Mouse (Mus musculus): ENCODE measurements around the gene Mab21l3.
"Not testable (repeated sequence)": the region's sequence is repeated elsewhere in the genome, so short reads cannot be mapped to it uniquely, and the experiment has no call there.

Gene Mab21l3

GRCm38 (mm10) chr3:101836971-101837370, 11.8 kb downstream of the Mab21l3 start:
- DNase-seq, result no peak

- no peak for DNase-seq
Observed at GRCm38 (mm10) chr3:101836532-101836931, 12.2 kb downstream of the Mab21l3 start.

GRCm38 (mm10) chr3:101836045-101836444, 12.7 kb downstream of the Mab21l3 start:
- DNase-seq, result peak; percentile 85 to 86

DNA sequence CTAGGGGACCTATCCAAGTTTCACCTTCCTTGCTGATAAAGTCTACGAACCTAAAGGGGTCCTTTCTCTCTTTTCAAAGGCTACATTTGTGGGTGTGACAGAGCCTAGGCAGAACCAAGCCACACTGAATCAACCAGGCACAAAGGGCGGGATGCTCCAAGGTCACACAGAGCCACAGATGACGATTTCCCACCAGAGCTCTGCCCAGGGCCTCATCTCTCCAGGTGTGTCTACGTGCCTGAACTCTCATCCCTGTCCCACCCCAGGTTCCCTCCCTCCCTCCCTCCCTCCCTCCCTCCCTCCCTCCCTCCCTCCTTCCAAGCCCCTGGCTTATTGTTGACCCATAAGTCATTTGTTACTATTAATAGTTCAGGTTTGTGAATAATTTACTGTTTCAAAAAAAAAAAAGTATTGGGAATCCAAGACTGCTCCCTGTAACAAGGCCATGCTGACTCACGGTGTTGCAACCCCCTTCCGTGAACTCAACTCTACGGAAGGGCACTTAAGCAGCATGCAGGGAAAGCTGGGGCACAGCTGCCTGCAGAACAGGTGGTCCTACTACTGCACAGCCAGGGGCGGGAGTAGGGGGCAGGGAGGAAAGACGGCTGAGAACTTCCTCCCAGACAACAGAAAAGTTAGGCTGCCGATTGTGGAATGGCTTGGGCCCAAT, 17.4 kb downstream of the Mab21l3 start:
- peak; percentile 57 to 70 for DNase-seq

DNA sequence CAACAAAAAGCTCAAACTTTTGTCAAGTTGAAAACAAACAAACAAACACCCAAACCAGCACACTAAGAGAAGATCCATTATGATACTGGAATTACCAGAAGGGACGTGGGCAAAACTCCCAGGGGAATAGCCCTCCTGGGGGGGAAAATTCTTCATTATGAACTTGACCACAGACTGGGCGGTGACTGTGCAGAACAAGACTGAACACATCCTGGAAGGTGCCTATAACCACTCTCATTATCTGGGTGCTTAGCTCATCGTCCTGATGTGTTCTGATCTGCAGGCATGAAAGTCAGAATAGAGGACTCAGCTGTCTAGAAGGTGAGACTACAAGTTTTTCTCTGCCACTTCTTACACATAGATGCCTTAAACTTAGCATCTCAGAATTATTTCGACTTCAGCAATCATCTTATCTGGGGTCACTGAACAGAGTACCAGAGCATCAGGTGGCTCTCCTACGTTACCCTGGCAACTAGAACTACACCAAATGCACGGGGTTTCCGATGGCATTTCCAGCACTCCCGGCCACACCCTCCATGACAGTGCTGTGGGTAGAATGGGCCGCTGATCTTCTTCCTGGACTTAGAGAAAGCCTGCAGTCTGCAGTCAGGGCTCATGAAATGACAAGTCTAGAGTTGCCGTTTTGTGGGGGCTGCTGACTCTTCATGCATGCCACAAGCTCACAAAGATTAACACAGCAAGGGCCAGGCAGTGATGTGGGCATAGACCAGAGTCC, 18.7 kb downstream of the Mab21l3 start:
- DNase-seq, result no peak

- no peak for DNase-seq
Observed at GRCm38 (mm10) chr3:101828595-101828994, 20.2 kb downstream of the Mab21l3 start.

GRCm38 (mm10) chr3:101827220-101827715, 21.5 kb downstream of the Mab21l3 start:
- DNase-seq, result no peak

DNA sequence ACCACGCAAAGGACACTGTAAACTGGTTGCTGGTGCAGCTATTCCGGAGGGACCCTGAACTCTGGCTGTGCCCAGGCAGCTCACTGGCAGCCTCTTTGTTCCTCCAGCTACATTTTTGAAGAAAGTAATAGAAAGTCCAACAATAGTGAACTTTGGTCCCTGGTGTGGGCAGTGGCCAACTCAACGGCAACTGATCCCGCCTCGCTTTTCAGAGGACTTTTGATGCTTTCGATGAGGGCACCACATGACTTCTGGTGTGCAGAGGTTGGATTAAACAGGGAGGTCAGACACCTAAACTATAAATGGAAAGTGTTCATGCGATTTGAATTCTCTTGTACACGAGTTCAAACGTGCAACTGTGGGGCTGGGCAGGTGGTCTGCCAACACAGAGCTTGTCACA, 24.4 kb downstream of the Mab21l3 start:
- DNase-seq, result no peak

DNA sequence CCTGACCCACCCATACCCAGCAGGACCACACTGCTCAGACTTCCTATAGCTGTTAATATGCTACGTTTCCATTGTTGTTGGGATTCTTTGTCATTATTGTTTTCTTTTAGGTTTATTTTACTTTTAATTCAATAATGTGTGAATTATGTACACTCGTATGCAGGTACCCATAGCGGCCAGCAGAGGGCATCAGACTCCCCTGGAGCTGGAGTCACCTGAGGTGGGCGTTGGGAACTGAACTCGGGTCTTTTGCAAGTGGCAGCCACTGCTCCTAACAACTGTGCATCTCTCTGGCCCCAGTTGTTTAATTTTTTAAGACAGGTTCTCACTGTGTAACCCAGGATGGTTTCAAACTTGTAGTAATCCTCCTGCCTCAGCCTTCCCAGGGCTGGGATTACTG, 26.7 kb downstream of the Mab21l3 start:
- DNase-seq, result no peak

DNA sequence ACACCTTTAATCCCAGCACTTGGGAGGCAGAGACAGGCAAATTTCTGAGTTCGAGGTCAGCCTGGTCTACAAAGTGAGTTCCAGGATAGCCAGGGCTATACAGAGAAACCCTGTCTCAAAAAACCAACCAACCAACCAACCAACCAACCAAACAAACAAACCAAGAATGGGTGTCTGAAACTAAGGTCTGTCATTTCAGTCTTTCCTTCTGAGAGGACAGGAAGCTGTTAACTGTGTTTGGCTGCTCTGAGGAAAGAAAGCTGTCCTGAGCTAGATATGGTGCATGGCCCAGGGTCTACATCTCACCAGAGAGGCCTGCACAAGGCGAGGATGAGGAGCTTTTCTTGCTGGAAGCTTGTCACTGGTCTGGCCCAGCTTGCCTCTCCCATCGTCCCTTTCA, 28.1 kb downstream of the Mab21l3 start:
- DNase-seq, result not testable (repeated sequence)

DNA sequence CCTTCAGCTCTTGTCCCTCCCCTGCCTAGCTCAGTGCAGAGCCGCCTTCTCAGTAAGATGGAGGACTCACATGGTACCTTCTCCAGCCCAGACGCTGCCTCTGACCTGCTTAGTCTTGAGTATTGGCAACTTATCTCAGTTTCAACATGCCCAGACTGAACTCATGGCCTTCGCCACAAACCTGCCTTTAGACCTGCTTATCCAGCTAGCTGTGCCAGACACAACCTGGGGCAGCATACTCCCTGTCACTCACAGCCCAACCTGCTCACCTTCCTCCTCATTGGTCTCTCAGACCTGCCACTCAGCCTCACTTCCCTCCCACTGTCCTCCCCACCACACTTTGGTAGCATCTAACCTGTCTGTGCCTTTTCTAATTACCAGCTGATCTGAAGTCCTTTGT, 32.8 kb downstream of the Mab21l3 start:
- DNase-seq, result no peak

DNA sequence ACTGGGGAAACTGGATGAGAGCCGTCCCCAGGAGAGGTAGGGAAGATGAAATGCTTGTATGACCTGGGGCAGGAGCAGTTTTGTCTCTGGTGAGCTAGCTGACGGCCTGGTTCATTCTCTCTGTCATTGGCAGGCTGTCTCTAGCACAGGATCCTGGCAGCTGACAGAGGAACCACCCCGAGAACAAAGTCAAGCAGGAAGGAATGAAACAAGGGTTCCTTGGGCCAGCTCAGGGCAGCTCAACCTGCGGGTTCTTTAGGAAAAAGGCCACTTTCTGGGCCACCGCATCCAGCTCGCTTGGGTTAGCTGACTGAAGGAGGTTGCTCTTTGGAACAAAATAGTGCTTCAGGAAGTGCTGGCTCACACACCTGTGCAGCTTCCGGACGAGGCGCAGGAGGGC, 34.0 kb downstream of the Mab21l3 start:
- no peak for DNase-seq

DNA sequence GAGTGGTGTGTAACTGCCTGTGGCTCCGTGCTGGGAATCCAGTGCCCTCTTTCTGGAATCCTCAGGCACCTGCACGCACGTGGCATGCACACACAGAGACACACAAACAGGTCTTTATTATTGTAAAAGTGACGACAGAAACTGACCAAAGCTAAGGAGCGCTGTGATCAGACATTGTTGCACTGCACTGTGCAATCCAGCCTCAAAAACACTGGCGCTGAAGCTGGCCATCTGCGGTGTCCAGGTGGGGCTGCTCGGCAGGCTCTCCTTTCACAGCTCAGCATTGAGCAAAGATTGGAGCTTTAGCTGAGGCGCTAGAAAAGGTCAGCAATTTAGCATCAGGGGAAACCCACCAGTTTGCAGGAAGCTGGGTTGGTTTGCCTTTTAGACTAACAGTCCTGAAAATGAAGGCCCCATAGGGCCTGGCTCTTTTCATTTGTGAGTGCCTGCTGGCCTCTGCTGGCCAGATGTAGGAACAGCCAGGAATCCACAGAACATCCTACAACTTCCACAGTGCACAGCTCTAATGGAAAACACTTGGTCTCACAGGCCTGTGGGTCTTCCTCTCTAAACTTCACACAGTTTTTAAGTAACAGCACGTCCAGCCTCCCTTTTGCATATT, 36.3 kb downstream of the Mab21l3 start:
- DNase-seq, result peak; percentile 41 to 62

DNA sequence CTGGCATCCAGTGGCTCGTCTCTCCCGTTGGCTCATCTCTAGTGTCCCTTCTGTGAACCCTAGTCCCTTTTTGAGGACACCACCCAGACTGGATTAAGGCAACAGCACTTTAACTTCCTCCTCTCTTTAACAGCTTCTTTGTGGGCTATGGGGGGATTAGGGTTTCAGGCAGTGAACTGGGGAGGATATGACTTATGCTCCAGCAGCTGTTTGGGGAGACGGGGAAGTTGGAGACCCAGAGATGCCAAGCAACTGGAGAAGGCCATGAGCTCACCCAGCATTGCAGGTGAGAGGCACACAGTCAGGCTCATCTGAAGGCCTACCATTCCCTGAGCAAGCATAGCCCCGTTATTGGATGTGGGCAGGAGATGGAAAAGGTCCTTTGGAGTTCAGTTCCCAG, 36.8 kb downstream of the Mab21l3 start:
- no peak for DNase-seq

DNA sequence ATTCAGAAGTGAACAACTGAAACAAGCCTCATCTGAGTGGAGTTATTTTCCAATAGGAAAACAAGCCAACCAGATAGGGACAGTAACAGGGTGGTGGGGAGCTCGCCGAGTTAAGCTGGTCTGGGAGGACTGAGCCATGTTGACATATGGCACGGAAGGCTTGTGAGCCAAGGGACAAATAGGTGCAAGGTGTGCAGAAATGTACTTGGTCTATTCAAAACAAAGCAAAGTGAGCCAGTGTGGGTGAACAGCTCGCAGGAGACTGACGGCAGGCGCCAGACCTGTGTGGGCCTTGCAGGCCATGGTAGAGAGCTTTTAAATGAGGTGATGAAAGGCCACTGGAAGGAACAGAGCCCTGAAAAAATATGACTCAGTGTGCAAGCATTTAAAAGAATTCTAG, 41.1 kb downstream of the Mab21l3 start:
- DNase-seq, result no peak

DNA sequence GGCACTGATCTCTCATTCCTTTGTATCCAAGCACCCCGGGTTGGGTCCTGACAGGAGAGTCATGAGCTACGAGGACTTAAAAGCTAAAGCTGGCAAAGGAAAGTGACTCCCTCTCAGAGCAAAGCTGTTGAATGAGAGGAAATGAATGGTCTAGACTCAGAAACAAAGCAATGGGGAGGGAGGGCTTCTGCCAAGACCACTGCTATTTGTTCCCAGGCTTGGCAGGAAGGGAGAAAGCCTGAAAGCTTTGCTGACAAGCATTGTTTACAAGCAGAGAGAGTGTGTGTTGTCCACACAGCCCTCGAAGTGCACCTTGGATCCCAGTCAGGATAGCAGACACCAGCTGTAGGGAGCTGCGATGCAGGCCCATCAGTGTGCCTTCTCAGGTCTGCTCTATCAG, 41.8 kb downstream of the Mab21l3 start:
- no peak for DNase-seq

GRCm38 (mm10) chr3:101806149-101806548, 42.6 kb downstream of the Mab21l3 start:
- peak; percentile 83 to 89 for DNase-seq

DNA sequence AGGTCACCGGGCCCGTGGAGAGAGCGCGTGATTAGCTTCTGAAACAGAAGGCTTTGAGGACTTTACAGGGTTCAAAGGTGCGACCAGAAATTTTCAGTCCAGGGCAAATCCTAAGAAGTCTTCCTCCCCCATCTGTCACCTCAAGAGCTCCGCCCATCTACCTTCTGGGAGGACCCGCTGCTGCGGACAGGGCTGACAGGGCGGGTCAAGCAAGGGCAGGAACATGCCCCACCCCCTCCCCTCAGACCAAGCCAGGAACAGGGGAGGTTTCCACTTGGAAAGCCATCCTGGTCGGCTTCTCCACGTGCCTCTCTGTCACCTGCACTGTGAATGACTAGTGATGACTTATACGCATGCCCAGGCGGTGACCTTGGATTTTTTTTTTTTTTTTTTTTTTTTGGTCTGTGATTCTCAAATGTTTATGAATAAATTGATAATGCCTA, 43.2 kb downstream of the Mab21l3 start:
- peak; percentile 68 to 80 for DNase-seq

GRCm38 (mm10) chr3:101804971-101805561, 43.7 kb downstream of the Mab21l3 start:
- DNase-seq, result no peak

- DNase-seq, result no peak
Observed at GRCm38 (mm10) chr3:101804331-101804730, 44.4 kb downstream of the Mab21l3 start.

- no peak for DNase-seq
Observed at GRCm38 (mm10) chr3:101803764-101804163, 45.0 kb downstream of the Mab21l3 start.

GRCm38 (mm10) chr3:101802746-101803145, 46.0 kb downstream of the Mab21l3 start:
- DNase-seq, result no peak

GRCm38 (mm10) chr3:101800596-101801018, 48.2 kb downstream of the Mab21l3 start:
- no peak for DNase-seq

Measured in lung, adult 18-20 months (tissue).